28 mouse cellular contexts compared by ENCODE assay signal in the genomic region with DNA sequence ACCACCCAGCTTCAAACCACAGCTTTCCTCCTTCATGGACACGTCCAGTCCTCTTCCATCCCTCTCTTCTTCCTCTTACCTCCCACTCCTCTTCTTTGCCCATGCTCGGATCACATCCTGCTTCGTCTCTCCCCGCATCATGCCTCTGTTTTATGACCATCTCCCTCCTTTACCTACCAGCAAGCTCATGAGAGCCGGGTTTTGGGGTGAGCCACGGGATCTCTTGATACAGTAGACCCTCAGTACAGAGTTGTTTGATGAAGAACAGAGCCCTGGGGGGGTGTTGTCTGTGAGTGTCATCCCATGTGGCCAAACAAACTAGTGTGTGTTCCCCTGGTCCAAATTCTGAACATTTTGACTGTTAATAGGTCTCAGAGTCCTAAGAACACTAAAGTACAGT. TPM values are rescaled to one million over a fixed set of nuclear protein-coding genes. Genes with fewer than 3 reads are reported as not detected.
DNase-seq lines count a peak whose midpoint lies in the region; ATAC-seq and TF ChIP-seq lines count a peak whose summit lies in the region.
"Had no signal": no experiment of that assay in that cellular context is flagged by ENCODE, and none has a peak within 500 bp of the region (broad histone marks: within the 10 kb centered on the region; RNA-seq: fewer than 3 reads in every experiment).

No protein-coding gene starts in this region.

- 76% methylated on average over 6 of the region's 6 CpGs for WGBS in heart, embryonic 11.5 days (ENCODE audit: insufficient replicate concordance)
- WGBS in midbrain, embryonic 13.5 days, result 92% methylated on average over 6 of the region's 6 CpGs
- WGBS in midbrain, postnatal 0 days, result 90% methylated on average over 6 of the region's 6 CpGs
- 89% methylated on average over 6 of the region's 6 CpGs for WGBS in neural tube, embryonic 13.5 days

- ATAC-seq in heart, embryonic 11.5 days (replicated peaks; ENCODE audit: insufficient number of reproducible peaks, low FRiP score, low TSS enrichment), result no peak
- no peak for ATAC-seq in midbrain, embryonic 13.5 days
- ATAC-seq in midbrain, postnatal 0 days (ENCODE audit: low FRiP score), result no peak
- no peak for ATAC-seq in neural tube, embryonic 13.5 days (ENCODE audit: low read depth)
- ATAC-seq: CD4-positive, CD25-positive, alpha-beta regulatory T cell, adult 4 months; intestine, embryonic 15.5 days had no signal

- H3K4me2 ChIP-seq in heart, embryonic 11.5 days, result no peak overlapping the region
- no peak overlapping the region for H3K4me2 ChIP-seq in midbrain, embryonic 13.5 days (replicated peaks)
- no peak overlapping the region for H3K4me2 ChIP-seq in midbrain, postnatal 0 days (ENCODE audit: low read depth, low read length, poor library complexity, severe bottlenecking)
- no peak overlapping the region for H3K4me2 ChIP-seq in neural tube, embryonic 13.5 days
- H3K4me2 ChIP-seq: embryonic facial prominence, embryonic 12.5 days; embryonic facial prominence, embryonic 15.5 days; heart, embryonic 12.5 days; heart, embryonic 15.5 days; hindbrain, embryonic 12.5 days; intestine, embryonic 15.5 days had no signal

- H3K27ac ChIP-seq in heart, embryonic 11.5 days (ENCODE audit: low read depth, low read length), result no peak overlapping the region
- peak overlapping the region; percentile 83; the same call in 1 of the 2 replicates for H3K27ac ChIP-seq in midbrain, embryonic 13.5 days
- no peak overlapping the region for H3K27ac ChIP-seq in midbrain, postnatal 0 days (ENCODE audit: low read depth, low read length)
- H3K27ac ChIP-seq in neural tube, embryonic 13.5 days (replicated peaks), result peak overlapping the region; percentile 82
- H3K27ac ChIP-seq: embryonic facial prominence, embryonic 12.5 days; embryonic facial prominence, embryonic 15.5 days; heart, adult 2 months; heart, embryonic 15.5 days; intestine, embryonic 15.5 days had no signal

- no peaks in the 10 kb centered on the region for H3K4me1 ChIP-seq in heart, embryonic 11.5 days (ENCODE audit: control insufficient read depth, insufficient read depth, low read length)
- peaks cover 30% of the 10 kb centered on the region for H3K4me1 ChIP-seq in midbrain, embryonic 13.5 days (replicated peaks)
- H3K4me1 ChIP-seq in midbrain, postnatal 0 days (ENCODE audit: insufficient read depth, low read length), result peaks cover 9% of the 10 kb centered on the region; the same call in 1 of the 2 replicates
- peaks cover 16% of the 10 kb centered on the region for H3K4me1 ChIP-seq in neural tube, embryonic 13.5 days (replicated peaks)
- H3K4me1 ChIP-seq: embryonic facial prominence, embryonic 12.5 days; embryonic facial prominence, embryonic 15.5 days; heart, embryonic 12.5 days; heart, embryonic 15.5 days; intestine, embryonic 15.5 days had no signal

- no peaks in the 10 kb centered on the region for H3K9me3 ChIP-seq in heart, embryonic 11.5 days (replicated peaks; ENCODE audit: control insufficient read depth, low read length)
- no peaks in the 10 kb centered on the region for H3K9me3 ChIP-seq in midbrain, embryonic 13.5 days
- H3K9me3 ChIP-seq in midbrain, postnatal 0 days (ENCODE audit: low read length), result no peaks in the 10 kb centered on the region
- H3K9me3 ChIP-seq in neural tube, embryonic 13.5 days, result no peaks in the 10 kb centered on the region
- H3K9me3 ChIP-seq: embryonic facial prominence, embryonic 12.5 days; embryonic facial prominence, embryonic 15.5 days; forebrain, embryonic 12.5 days; heart, embryonic 12.5 days; heart, embryonic 15.5 days; hindbrain, embryonic 12.5 days; intestine, embryonic 15.5 days had no signal

- H3K36me3 ChIP-seq in heart, embryonic 11.5 days (ENCODE audit: control insufficient read depth, insufficient read depth, low read length), result no peaks in the 10 kb centered on the region
- H3K36me3 ChIP-seq in midbrain, embryonic 13.5 days, result no peaks in the 10 kb centered on the region
- H3K36me3 ChIP-seq in midbrain, postnatal 0 days (ENCODE audit: insufficient read depth, low read length), result no peaks in the 10 kb centered on the region
- H3K36me3 ChIP-seq in neural tube, embryonic 13.5 days, result no peaks in the 10 kb centered on the region
- H3K36me3 ChIP-seq: embryonic facial prominence, embryonic 12.5 days; embryonic facial prominence, embryonic 15.5 days; forebrain, embryonic 12.5 days; heart, embryonic 12.5 days; heart, embryonic 15.5 days; hindbrain, embryonic 12.5 days; intestine, embryonic 15.5 days had no signal

- peak; percentile 61 for DNase-seq in heart, adult 11 months
- no peak for DNase-seq in midbrain, postnatal 0 days (ENCODE audit: low spot score)
- no peak for DNase-seq in neural tube, embryonic 10.5 days (ENCODE audit: extremely low spot score, low spot score)
- DNase-seq: adrenal gland, adult 2 months; adrenal gland, postnatal 14 days; cerebellum, adult 11 months; cerebellum, adult 2 months; cerebellum, adult 9-11 months; cerebellum, postnatal 25 days; gastrocnemius, postnatal 25 days; heart, adult 2 months; heart, postnatal 10 days; heart, postnatal 36 days had no signal

- TF ChIP-seq CTCF in midbrain, postnatal 0 days (IDR thresholded peaks at IDR 0.05), result no peak

- no peak overlapping the region for H3K9ac ChIP-seq in heart, embryonic 11.5 days (ENCODE audit: low read depth, low read length)
- no peak overlapping the region for H3K9ac ChIP-seq in midbrain, embryonic 13.5 days (replicated peaks)
- H3K9ac ChIP-seq in midbrain, postnatal 0 days (replicated peaks; ENCODE audit: low read length, poor library complexity, severe bottlenecking), result no peak overlapping the region
- no peak overlapping the region for H3K9ac ChIP-seq in neural tube, embryonic 13.5 days
- H3K9ac ChIP-seq: embryonic facial prominence, embryonic 12.5 days; embryonic facial prominence, embryonic 15.5 days; forebrain, embryonic 12.5 days; heart, embryonic 12.5 days; heart, embryonic 15.5 days; hindbrain, embryonic 12.5 days; intestine, embryonic 15.5 days had no signal

- no peaks in the 10 kb centered on the region for H3K27me3 ChIP-seq in heart, embryonic 11.5 days (ENCODE audit: control insufficient read depth, insufficient read depth, low read length)
- H3K27me3 ChIP-seq in midbrain, embryonic 13.5 days, result no peaks in the 10 kb centered on the region
- no peaks in the 10 kb centered on the region for H3K27me3 ChIP-seq in midbrain, postnatal 0 days (ENCODE audit: insufficient read depth, low read length)
- H3K27me3 ChIP-seq in neural tube, embryonic 13.5 days, result no peaks in the 10 kb centered on the region
- H3K27me3 ChIP-seq: embryonic facial prominence, embryonic 12.5 days; embryonic facial prominence, embryonic 15.5 days; heart, embryonic 15.5 days; hindbrain, embryonic 12.5 days; intestine, embryonic 15.5 days had no signal

- no peak overlapping the region for H3K4me3 ChIP-seq in heart, embryonic 11.5 days (ENCODE audit: low read depth, low read length)
- no peak overlapping the region for H3K4me3 ChIP-seq in midbrain, embryonic 13.5 days (replicated peaks)
- H3K4me3 ChIP-seq in midbrain, postnatal 0 days (ENCODE audit: low read depth, low read length), result no peak overlapping the region
- H3K4me3 ChIP-seq in neural tube, embryonic 13.5 days, result no peak overlapping the region
- H3K4me3 ChIP-seq: embryonic facial prominence, embryonic 12.5 days; embryonic facial prominence, embryonic 15.5 days; forebrain, embryonic 12.5 days; heart, adult 2 months; heart, embryonic 12.5 days; heart, embryonic 15.5 days; hindbrain, embryonic 12.5 days; intestine, embryonic 15.5 days had no signal

RNA-seq across cellular contexts. Expression of a gene that starts 36.0 kb away (rescaled TPM):
- 0.06 TPM in 1 of 2 replicates, not detected in the other for polyA plus RNA-seq in heart, embryonic 11.5 days (2014; fragmentation: Nextera tagmentation; extraction: Ambion mirVana)
- polyA plus RNA-seq in midbrain, embryonic 13.5 days (2015; fragmentation: Nextera tagmentation; extraction: Ambion mirVana), result 0.37 and 0.51 TPM in 2 replicates
- not detected in 2 replicates for total RNA-seq in midbrain, postnatal 0 days (2014; rRNA removed)
- polyA plus RNA-seq in midbrain, postnatal 0 days (2015; fragmentation: Nextera tagmentation; extraction: Ambion mirVana), result 0.38 and 0.67 TPM in 2 replicates
- polyA plus RNA-seq in neural tube, embryonic 13.5 days (2015; fragmentation: Nextera tagmentation; extraction: Ambion mirVana), result 0.27 and 0.37 TPM in 2 replicates
- total RNA-seq: adrenal gland, postnatal 14 days; common myeloid progenitor, adult 5-6 weeks; MEL had no signal
- polyA plus RNA-seq: adrenal gland, adult 2 months; C2C12; CD4-positive, CD25-positive, alpha-beta regulatory T cell, adult 4 months; cerebellum, adult 2 months; gonadal fat pad, adult 2 months; heart, adult 2 months; heart, embryonic 12.5 days; heart, embryonic 15.5 days; intestine, embryonic 15.5 days had no signal

Comparison
In these comparisons a context has a peak if more than half of its experiments do, and no peak if none do; other contexts are left out.
1. H3K27ac ChIP-seq: peak in midbrain, embryonic 13.5 days (single experiment) and neural tube, embryonic 13.5 days (single experiment); none in heart, embryonic 11.5 days (single experiment) and midbrain, postnatal 0 days (single experiment).